Mouse (Mus musculus) ES-Bruce4 (cell line): ENCODE results near the gene Gm17606.

Experiments
- CTCF ChIP-seq: IDR thresholded peaks from one replicate; pipeline ENCODE4 v1.8.1; 2011; ENCODE audit warnings: low read depth, low read length
- POLR2A ChIP-seq: IDR thresholded peaks from one replicate; pipeline ENCODE4 v1.8.1; 2011; ENCODE audit warnings: low read length; ENCODE audit not compliant: insufficient read depth

DNA sequence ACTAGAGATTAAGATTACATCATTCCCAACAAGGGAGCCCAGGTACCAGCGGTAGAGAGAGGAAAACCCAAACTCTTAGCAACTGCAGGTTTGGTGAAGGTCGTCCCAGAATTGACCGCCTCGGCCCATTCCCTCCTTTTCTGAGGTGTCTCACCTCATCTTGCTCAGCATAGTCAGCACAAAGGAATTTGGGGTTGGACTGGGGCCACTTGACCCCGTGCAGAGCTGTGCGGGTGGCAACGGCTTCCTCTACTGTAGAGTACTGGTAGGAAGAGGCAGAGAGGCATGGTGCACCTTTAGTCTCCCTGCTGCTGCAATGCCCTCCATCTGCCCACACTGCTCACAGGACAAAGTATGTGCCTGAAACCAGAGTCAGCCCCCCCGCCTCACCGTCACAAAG is 3.5 kb downstream of the Gm17606 start:
- no peak for TF ChIP-seq CTCF
- TF ChIP-seq POLR2A, result no peak
